Mouse (Mus musculus): ENCODE data around the gene Ppt1. TPM values are rescaled to one million over a fixed set of nuclear protein-coding genes. Genes with fewer than 3 reads are reported as not detected.
A peak's percentile ranks its signal among the peaks of the same experiment; 100 is the strongest.
"Not testable (repeated sequence)": the region's sequence is repeated elsewhere in the genome, so short reads cannot be mapped to it uniquely, and the experiment has no call there.

The Ppt1 gene
- 72.3 and 85.2 TPM in 2 replicates for polyA plus RNA-seq (2015; fragmentation: Nextera tagmentation; extraction: Ambion mirVana)

DNA sequence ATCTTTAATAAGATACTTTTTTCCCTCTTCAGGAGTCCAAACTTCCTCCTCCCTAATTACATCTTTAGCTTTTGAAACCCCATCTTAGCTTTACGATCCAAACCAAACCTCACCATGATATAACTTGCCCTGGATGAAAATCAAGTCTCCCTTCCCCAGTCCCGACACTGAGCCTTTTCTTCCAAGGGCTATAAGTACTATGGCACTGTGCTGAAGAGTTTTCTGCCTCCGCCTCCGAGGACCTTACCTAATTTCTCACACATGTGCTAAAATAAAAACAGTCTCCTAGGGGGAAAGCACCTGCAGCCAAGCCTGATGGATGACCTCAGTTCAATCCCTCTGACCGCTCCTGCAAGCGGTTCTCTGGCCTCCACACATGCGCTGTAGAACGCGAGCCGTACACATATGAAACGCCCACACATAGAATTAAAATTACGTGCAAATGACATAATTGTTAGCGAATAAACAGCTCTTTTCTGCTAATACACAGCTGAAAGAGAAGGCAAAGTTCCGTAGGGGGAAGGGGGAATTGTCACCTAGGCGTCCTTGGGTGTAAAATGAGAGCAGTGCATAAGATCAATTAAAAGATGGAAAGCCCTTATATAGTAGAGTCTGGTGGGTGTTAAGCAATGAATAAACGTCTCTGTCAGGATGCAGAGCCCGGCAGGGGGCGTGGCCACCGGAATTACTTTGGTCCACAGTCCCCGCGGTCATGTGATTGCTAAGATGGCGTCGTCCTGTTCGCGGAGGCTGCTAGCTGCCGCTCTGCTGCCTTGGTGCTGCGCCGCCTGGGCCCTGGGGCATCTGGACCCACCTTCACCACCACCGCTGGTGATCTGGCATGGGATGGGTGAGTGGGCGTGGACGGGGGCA, at the start of gene Ppt1:
TSS of gene Ppt1 (plus strand) at position 713 of the 873 bp plus-strand sequence.
- Histone ChIP-seq H3K4me1 (replicated peaks; ENCODE audit: control insufficient read depth, insufficient read depth, low read length) (peaks cover 21% of the 10 kb centered on the region), H3K27me3 (replicated peaks; ENCODE audit: control insufficient read depth, insufficient read depth, low read length) (no peaks in the 10 kb centered on the region), H3K4me2 (ENCODE audit: low read length) (peak within 1 kb of the TSS; percentile 90), H3K4me3 (replicated peaks; ENCODE audit: low read length) (peak within 1 kb of the TSS; percentile 72), H3K27ac (ENCODE audit: low read length) (peak within 1 kb of the TSS; percentile 84), H3K36me3 (ENCODE audit: control insufficient read depth, insufficient read depth) (0 out of 2 replicates have a peak, but pooled peaks cover 2% of the 10 kb centered on the region), H3K9me3 (ENCODE audit: control insufficient read depth, low read length) (no peaks in the 10 kb centered on the region), H3K9ac (replicated peaks; ENCODE audit: low read depth, low read length) (peak within 1 kb of the TSS; percentile 89)
- 2% methylated on average over 31 of the region's 31 CpGs for WGBS
- peak; percentile 92 for ATAC-seq

GRCm38 (mm10) chr4:122789335-122790089, 46.5 kb upstream of the Ppt1 start:
- ATAC-seq = no peak
- H3K4me3 ChIP-seq (replicated peaks; ENCODE audit: low read length) = no peak overlapping the region
- no peak overlapping the region for H3K4me2 ChIP-seq (ENCODE audit: low read length)
- H3K4me1 ChIP-seq (replicated peaks; ENCODE audit: control insufficient read depth, insufficient read depth, low read length) = no peaks in the 10 kb centered on the region
- H3K27me3 ChIP-seq (replicated peaks; ENCODE audit: control insufficient read depth, insufficient read depth, low read length) = no peaks in the 10 kb centered on the region
- no peak overlapping the region for H3K27ac ChIP-seq (ENCODE audit: low read length)
- no peaks in the 10 kb centered on the region for H3K36me3 ChIP-seq (ENCODE audit: control insufficient read depth, insufficient read depth)
- H3K9ac ChIP-seq (replicated peaks; ENCODE audit: low read depth, low read length) = no peak overlapping the region
- no peaks in the 10 kb centered on the region for H3K9me3 ChIP-seq (ENCODE audit: control insufficient read depth, low read length)
- 74% methylated on average over 4 of the region's 4 CpGs for WGBS

DNA sequence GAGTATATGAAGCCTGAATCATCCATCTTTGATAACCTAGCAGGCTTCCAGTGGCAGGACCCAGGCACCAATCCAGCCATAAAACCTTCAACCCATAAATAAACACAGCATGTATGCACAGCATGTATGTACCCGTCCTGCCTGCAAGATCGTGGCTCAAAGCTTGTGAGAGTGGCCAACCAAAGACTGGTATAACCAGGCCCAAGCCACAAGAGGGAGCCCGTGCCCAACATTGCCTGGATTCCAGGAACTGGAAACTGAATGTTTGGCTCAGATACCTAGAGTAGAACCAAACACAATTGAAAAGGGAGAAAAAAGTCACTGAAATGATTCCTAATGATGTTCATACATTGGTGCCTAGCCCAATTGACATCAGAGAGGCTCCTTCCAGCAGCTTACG, 27.9 kb upstream of the Ppt1 start:
- WGBS = 19% methylated on average over 4 of the region's 4 CpGs

GRCm38 (mm10) chr4:122811180-122811579, 24.9 kb upstream of the Ppt1 start:
- Histone ChIP-seq H3K27ac (ENCODE audit: low read length) (no peak overlapping the region), H3K4me3 (replicated peaks; ENCODE audit: low read length) (no peak overlapping the region), H3K4me1 (replicated peaks; ENCODE audit: control insufficient read depth, insufficient read depth, low read length) (no peaks in the 10 kb centered on the region), H3K9ac (replicated peaks; ENCODE audit: low read depth, low read length) (no peak overlapping the region), H3K36me3 (ENCODE audit: control insufficient read depth, insufficient read depth) (no peaks in the 10 kb centered on the region), H3K9me3 (ENCODE audit: control insufficient read depth, low read length) (no peaks in the 10 kb centered on the region), H3K4me2 (ENCODE audit: low read length) (no peak overlapping the region), H3K27me3 (replicated peaks; ENCODE audit: control insufficient read depth, insufficient read depth, low read length) (no peaks in the 10 kb centered on the region)
- no peak for ATAC-seq
- 58% methylated on average over 1 of the region's 1 CpGs for WGBS

More for the DNA sequence above, 27.9 kb upstream of the Ppt1 start:
- no peak overlapping the region for H3K9ac ChIP-seq (replicated peaks; ENCODE audit: low read depth, low read length)
- ATAC-seq = peak; percentile 47; the same call in 1 of the 2 replicates
- no peaks in the 10 kb centered on the region for H3K36me3 ChIP-seq (ENCODE audit: control insufficient read depth, insufficient read depth)
- no peaks in the 10 kb centered on the region for H3K27me3 ChIP-seq (replicated peaks; ENCODE audit: control insufficient read depth, insufficient read depth, low read length)
- H3K4me2 ChIP-seq (ENCODE audit: low read length) = no peak overlapping the region
- H3K9me3 ChIP-seq (ENCODE audit: control insufficient read depth, low read length) = no peaks in the 10 kb centered on the region
- H3K4me1 ChIP-seq (replicated peaks; ENCODE audit: control insufficient read depth, insufficient read depth, low read length) = no peaks in the 10 kb centered on the region
- H3K4me3 ChIP-seq (replicated peaks; ENCODE audit: low read length) = no peak overlapping the region
- no peak overlapping the region for H3K27ac ChIP-seq (ENCODE audit: low read length)

- WGBS = 77% methylated on average over 2 of the region's 2 CpGs
- no peaks in the 10 kb centered on the region for H3K4me1 ChIP-seq (replicated peaks; ENCODE audit: control insufficient read depth, insufficient read depth, low read length)
- no peak overlapping the region for H3K9ac ChIP-seq (replicated peaks; ENCODE audit: low read depth, low read length)
- no peak for ATAC-seq
- no peaks in the 10 kb centered on the region for H3K27me3 ChIP-seq (replicated peaks; ENCODE audit: control insufficient read depth, insufficient read depth, low read length)
- H3K4me2 ChIP-seq (ENCODE audit: low read length) = no peak overlapping the region
- no peaks in the 10 kb centered on the region for H3K9me3 ChIP-seq (ENCODE audit: control insufficient read depth, low read length)
- H3K4me3 ChIP-seq (replicated peaks; ENCODE audit: low read length) = no peak overlapping the region
- no peaks in the 10 kb centered on the region for H3K36me3 ChIP-seq (ENCODE audit: control insufficient read depth, insufficient read depth)
- H3K27ac ChIP-seq (ENCODE audit: low read length) = no peak overlapping the region
Measured at GRCm38 (mm10) chr4:122811824-122812223, 24.2 kb upstream of the Ppt1 start.

DNA sequence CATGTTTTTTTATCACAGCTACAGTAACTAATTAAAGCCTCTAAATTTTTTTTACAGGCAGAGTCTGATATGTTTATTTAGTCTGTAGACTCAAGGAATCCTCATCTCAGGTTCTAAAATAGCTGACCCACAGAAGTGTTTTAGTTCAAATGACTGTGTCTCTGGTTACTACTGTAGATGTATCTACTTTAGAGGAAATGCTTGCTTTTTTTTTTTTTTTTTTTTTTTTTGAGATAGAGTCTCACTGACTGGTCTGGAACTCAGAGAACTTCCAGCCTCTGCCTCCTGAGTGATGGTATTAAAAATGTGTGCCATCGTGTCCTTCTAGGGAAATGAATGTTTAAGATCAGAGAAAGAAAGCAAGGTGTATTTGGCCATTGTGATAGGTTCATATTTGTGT, 19.8 kb upstream of the Ppt1 start:
- no peak overlapping the region for H3K27ac ChIP-seq (ENCODE audit: low read length)
- no peaks in the 10 kb centered on the region for H3K27me3 ChIP-seq (replicated peaks; ENCODE audit: control insufficient read depth, insufficient read depth, low read length)
- no peak overlapping the region for H3K4me2 ChIP-seq (ENCODE audit: low read length)
- H3K4me3 ChIP-seq (replicated peaks; ENCODE audit: low read length) = no peak overlapping the region
- no peaks in the 10 kb centered on the region for H3K4me1 ChIP-seq (replicated peaks; ENCODE audit: control insufficient read depth, insufficient read depth, low read length)
- WGBS = 80% methylated on average over 1 of the region's 1 CpGs
- H3K9me3 ChIP-seq (ENCODE audit: control insufficient read depth, low read length) = no peaks in the 10 kb centered on the region
- ATAC-seq = no peak
- H3K9ac ChIP-seq (replicated peaks; ENCODE audit: low read depth, low read length) = no peak overlapping the region
- no peaks in the 10 kb centered on the region for H3K36me3 ChIP-seq (ENCODE audit: control insufficient read depth, insufficient read depth)

GRCm38 (mm10) chr4:122820941-122821340, 15.1 kb upstream of the Ppt1 start:
- not testable (repeated sequence) for H3K36me3 ChIP-seq (ENCODE audit: control insufficient read depth, insufficient read depth); H3K4me1 ChIP-seq (replicated peaks; ENCODE audit: control insufficient read depth, insufficient read depth, low read length); H3K4me2 ChIP-seq (ENCODE audit: low read length); H3K9ac ChIP-seq (replicated peaks; ENCODE audit: low read depth, low read length); H3K9me3 ChIP-seq (ENCODE audit: control insufficient read depth, low read length); ATAC-seq; H3K27ac ChIP-seq (ENCODE audit: low read length); H3K4me3 ChIP-seq (replicated peaks; ENCODE audit: low read length); H3K27me3 ChIP-seq (replicated peaks; ENCODE audit: control insufficient read depth, insufficient read depth, low read length)
- WGBS = 37% methylated on average over 10 of the region's 10 CpGs

DNA sequence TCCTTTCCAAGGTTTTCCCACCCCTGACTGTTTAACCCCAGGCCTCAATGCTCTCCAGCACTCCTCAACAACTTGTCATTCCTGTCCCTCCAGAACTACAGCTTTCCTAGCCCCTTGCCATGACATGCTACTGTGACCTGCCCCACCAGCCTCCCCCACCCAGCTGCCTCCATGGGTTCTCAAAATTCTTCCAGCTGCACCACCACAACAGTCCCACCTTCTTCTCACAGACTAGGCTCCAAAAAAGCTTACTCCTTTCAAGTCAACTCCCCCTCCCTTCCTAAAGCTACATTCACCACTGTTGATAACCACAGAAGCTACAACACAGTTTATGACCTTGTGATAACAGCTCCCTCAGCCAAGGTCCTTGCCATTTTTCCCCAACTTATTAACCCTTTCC, 8.4 kb upstream of the Ppt1 start:
- no peaks in the 10 kb centered on the region for H3K27me3 ChIP-seq (replicated peaks; ENCODE audit: control insufficient read depth, insufficient read depth, low read length)
- peaks cover 7% of the 10 kb centered on the region; the same call in 1 of the 2 replicates for H3K4me1 ChIP-seq (replicated peaks; ENCODE audit: control insufficient read depth, insufficient read depth, low read length)
- ATAC-seq = no peak
- H3K27ac ChIP-seq (ENCODE audit: low read length) = no peak overlapping the region
- no peak overlapping the region for H3K4me2 ChIP-seq (ENCODE audit: low read length)
- H3K36me3 ChIP-seq (ENCODE audit: control insufficient read depth, insufficient read depth) = no peaks in the 10 kb centered on the region
- no peak overlapping the region for H3K9ac ChIP-seq (replicated peaks; ENCODE audit: low read depth, low read length)
- no peaks in the 10 kb centered on the region for H3K9me3 ChIP-seq (ENCODE audit: control insufficient read depth, low read length)
- no peak overlapping the region for H3K4me3 ChIP-seq (replicated peaks; ENCODE audit: low read length)

- H3K27ac ChIP-seq (ENCODE audit: low read length) = no peak overlapping the region
- H3K4me1 ChIP-seq (replicated peaks; ENCODE audit: control insufficient read depth, insufficient read depth, low read length) = peaks cover 7% of the 10 kb centered on the region; the same call in 1 of the 2 replicates
- no peaks in the 10 kb centered on the region for H3K9me3 ChIP-seq (ENCODE audit: control insufficient read depth, low read length)
- H3K9ac ChIP-seq (replicated peaks; ENCODE audit: low read depth, low read length) = no peak overlapping the region
- ATAC-seq = no peak
- no peak overlapping the region for H3K4me3 ChIP-seq (replicated peaks; ENCODE audit: low read length)
- no peaks in the 10 kb centered on the region for H3K27me3 ChIP-seq (replicated peaks; ENCODE audit: control insufficient read depth, insufficient read depth, low read length)
- H3K4me2 ChIP-seq (ENCODE audit: low read length) = no peak overlapping the region
- H3K36me3 ChIP-seq (ENCODE audit: control insufficient read depth, insufficient read depth) = no peaks in the 10 kb centered on the region
- WGBS = 90% methylated on average over 6 of the region's 6 CpGs
Measured at GRCm38 (mm10) chr4:122829339-122829738, 6.7 kb upstream of the Ppt1 start.

Data from forebrain, embryonic 16.5 days (tissue).